Comparison of ENCODE assay signal across 8 mouse cellular contexts in the genomic region with DNA sequence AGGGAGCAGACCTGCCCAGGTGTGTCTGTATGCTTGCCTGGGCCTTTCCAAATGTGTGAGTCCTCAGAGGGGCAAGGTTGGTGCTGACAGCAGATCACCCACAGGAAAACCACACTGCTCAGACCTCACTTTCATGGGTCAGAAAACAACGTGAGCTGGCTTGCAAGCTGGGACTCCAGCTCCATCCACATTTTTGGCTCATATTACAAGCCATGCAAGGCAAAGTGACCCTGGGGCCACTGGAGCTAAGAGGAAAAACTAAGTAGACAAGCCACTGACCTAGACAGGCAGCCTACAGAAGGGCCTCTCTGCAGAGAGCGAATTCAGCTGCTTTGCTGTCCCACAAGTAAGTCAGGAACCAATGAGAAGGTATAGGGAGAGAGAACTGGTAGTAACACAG.
DNase-seq lines count a peak whose midpoint lies in the region; ATAC-seq and TF ChIP-seq lines count a peak whose summit lies in the region.

No protein-coding gene starts in this region.

- no peaks in the 10 kb centered on the region for H3K9me3 ChIP-seq in stomach, embryonic 14.5 days (ENCODE audit: control insufficient read depth, low read depth, low read length)
- H3K9me3 ChIP-seq in stomach, postnatal 0 days (ENCODE audit: control insufficient read depth, low read length) = no peaks in the 10 kb centered on the region

- H3K27ac ChIP-seq in stomach, embryonic 14.5 days (ENCODE audit: low read length) = peak overlapping the region; percentile 39; the same call in 1 of the 2 replicates
- no peak overlapping the region for H3K27ac ChIP-seq in stomach, postnatal 0 days (replicated peaks)

- peaks cover 29% of the 10 kb centered on the region for H3K4me1 ChIP-seq in stomach, embryonic 14.5 days (ENCODE audit: control insufficient read depth, insufficient read depth, low read length)
- no peaks in the 10 kb centered on the region for H3K4me1 ChIP-seq in stomach, postnatal 0 days (replicated peaks; ENCODE audit: control insufficient read depth, insufficient read depth)

- no peak overlapping the region for H3K4me2 ChIP-seq in stomach, embryonic 14.5 days (replicated peaks; ENCODE audit: low read depth, low read length)
- H3K4me2 ChIP-seq in stomach, postnatal 0 days (replicated peaks; ENCODE audit: low read depth) = no peak overlapping the region

- no peak for TF ChIP-seq CTCF in stomach, postnatal 0 days (IDR thresholded peaks at IDR 0.05; ENCODE audit: low read depth)

- H3K27me3 ChIP-seq in stomach, embryonic 14.5 days (ENCODE audit: control insufficient read depth, insufficient read depth, low read length) = no peaks in the 10 kb centered on the region
- no peaks in the 10 kb centered on the region for H3K27me3 ChIP-seq in stomach, postnatal 0 days (ENCODE audit: control insufficient read depth, insufficient read depth, low read length)

- no peak for TF ChIP-seq EP300 in stomach, postnatal 0 days (optimal IDR thresholded peaks at IDR 0.05)

- WGBS in stomach, embryonic 14.5 days = 25% methylated on average over 2 of the region's 2 CpGs
- 45% methylated on average over 2 of the region's 2 CpGs for WGBS in stomach, postnatal 0 days

- peak; percentile 26 to 76 for DNase-seq in adrenal gland, adult (ENCODE audit: inconsistent age in 2 of 2, low spot score in 1 of 2)
- no peak for DNase-seq in adrenal gland, adult 18-20 months (ENCODE audit: low spot score in 2 of 2)
- no peak for DNase-seq in stomach, postnatal 0 days (ENCODE audit: low spot score)
- peak; percentile 42 for DNase-seq in kidney, postnatal 10 days
- no peak for DNase-seq in frontal cortex, postnatal 36 days (ENCODE audit: low spot score in 2 of 2)
- DNase-seq in thymus, postnatal 14 days = no peak
- DNase-seq in lung, adult 18-20 months = no peak

- ATAC-seq in stomach, embryonic 14.5 days (ENCODE audit: insufficient number of reproducible peaks, insufficient read depth, low FRiP score, low read depth) = no peak; the same call in 1 of the 2 replicates
- ATAC-seq in stomach, postnatal 0 days (ENCODE audit: low FRiP score, low TSS enrichment) = no peak

- H3K4me3 ChIP-seq in stomach, embryonic 14.5 days (ENCODE audit: low read depth, low read length) = no peak overlapping the region
- H3K4me3 ChIP-seq in stomach, postnatal 0 days (ENCODE audit: low read depth, low read length) = no peak overlapping the region

- H3K36me3 ChIP-seq in stomach, embryonic 14.5 days (ENCODE audit: control insufficient read depth, insufficient read depth, low read length) = no peaks in the 10 kb centered on the region
- H3K36me3 ChIP-seq in stomach, postnatal 0 days (ENCODE audit: control insufficient read depth, insufficient read depth, low read length) = no peaks in the 10 kb centered on the region

- no peak overlapping the region for H3K9ac ChIP-seq in stomach, embryonic 14.5 days (replicated peaks; ENCODE audit: low read depth, low read length)
- no peak overlapping the region for H3K9ac ChIP-seq in stomach, postnatal 0 days (ENCODE audit: low read length)

Comparison
In these comparisons a context has a peak if more than half of its experiments do, and no peak if none do; other contexts are left out.
1. DNase-seq: peak in adrenal gland, adult (2 of 2) and kidney, postnatal 10 days (single experiment); none in adrenal gland, adult 18-20 months (0 of 2), stomach, postnatal 0 days (single experiment), frontal cortex, postnatal 36 days (0 of 2), thymus, postnatal 14 days (single experiment) and lung, adult 18-20 months (0 of 2).